Mouse (Mus musculus) C2C12 (cell line): Measurements from ENCODE around the gene Dnaja1. TPM values are rescaled to one million over a fixed set of nuclear protein-coding genes. Genes with fewer than 3 reads are reported as not detected.

ENCODE experiments used
- H3K27me3 ChIP-seq: one replicate; pipeline ENCODE4 v1.6.1; 2011; ENCODE audit not compliant: control insufficient read depth, insufficient read depth, insufficient read length
- H3K36me3 ChIP-seq: one replicate; pipeline ENCODE4 v1.6.1; 2011; ENCODE audit not compliant: control insufficient read depth, insufficient read depth
- H3K4me3 ChIP-seq: one replicate; pipeline ENCODE4 v1.5.1; 2011; ENCODE audit warnings: mild to moderate bottlenecking, control low read depth; ENCODE audit not compliant: poor library complexity, insufficient read depth, severe bottlenecking
- H3K79me2 ChIP-seq: one replicate; pipeline ENCODE4 v1.6.1; 2011; ENCODE audit not compliant: control insufficient read depth, insufficient read depth
- H3K79me3 ChIP-seq: one replicate; pipeline ENCODE4 v1.6.1; 2011; ENCODE audit warnings: low read depth, control low read depth
- H3ac ChIP-seq: one replicate; pipeline ENCODE3; 2011; ENCODE audit warnings: low read depth; ENCODE audit not compliant: control insufficient read depth, insufficient read length
- CEBPB ChIP-seq: IDR thresholded peaks from one replicate; pipeline ENCODE4 v1.6.1; 2011; ENCODE audit warnings: low read depth, mild to moderate bottlenecking, control low read depth, moderate library complexity
- CTCF ChIP-seq: IDR thresholded peaks from one replicate; pipeline ENCODE4 v1.5.1; 2011; ENCODE audit not compliant: control insufficient read depth, insufficient read depth, insufficient read length
- FOSL1 ChIP-seq: IDR thresholded peaks from one replicate; pipeline ENCODE4 v1.8.0; 2011; ENCODE audit warnings: mild to moderate bottlenecking, low read length; ENCODE audit not compliant: poor library complexity, insufficient read depth, severe bottlenecking
- MAX ChIP-seq: IDR thresholded peaks from one replicate; pipeline ENCODE4 v1.6.1; 2011; ENCODE audit warnings: mild to moderate bottlenecking, control low read depth
- MYOD1 ChIP-seq: IDR thresholded peaks from one replicate; pipeline ENCODE4 v1.6.1; 2011; ENCODE audit warnings: low read depth; ENCODE audit not compliant: control insufficient read depth, insufficient read length
- MYOG ChIP-seq: IDR thresholded peaks from one replicate; pipeline ENCODE4 v1.6.1; 2011; ENCODE audit not compliant: control insufficient read depth, insufficient read length; ENCODE audit errors: extremely low read depth
- USF1 ChIP-seq: IDR thresholded peaks from one replicate; pipeline ENCODE4 v1.6.1; 2011; ENCODE audit warnings: low read depth, mild to moderate bottlenecking, control low read depth, moderate library complexity
- polyA plus RNA-seq: library from polyadenylated mRNA; unstranded; fragments of >200 nt; fragmentation: generic; extraction: Trizol; gene quantifications from one replicate; pipeline ENCODE4 v1.2.1, GENCODE M21; 2012; ENCODE audit warnings: missing spikeins

Gene Dnaja1
- polyA plus RNA-seq, 1 experiment: 106 TPM

- TF ChIP-seq FOSL1 (no peak), MYOD1 (no peak), MAX (no peak), MYOG (no peak), USF1 (no peak), CTCF (no peak), CEBPB (no peak)
- H3K4me3 ChIP-seq: peak overlapping the region; percentile 52
Measured at GRCm38 (mm10) chr4:40701796-40702195, 20.2 kb upstream of the Dnaja1 start.

GRCm38 (mm10) chr4:40702797-40703709, 18.9 kb upstream of the Dnaja1 start, which contains the start of gene Aptx:
Gene Aptx (minus strand): TSS chr4:40703194.
- Histone ChIP-seq H3K4me3 (peak within 1 kb of the TSS; percentile 52), H3K27me3 (no peaks in the 10 kb centered on the region), H3K36me3 (no peaks in the 10 kb centered on the region), H3K79me2 (peaks cover 18% of the 10 kb centered on the region), H3ac (peak within 1 kb of the TSS; percentile 73), H3K79me3 (peaks cover 2% of the 10 kb centered on the region)
- no peak for TF ChIP-seq CTCF
- peak; percentile 65 for TF ChIP-seq MAX
- TF ChIP-seq FOSL1: no peak
- no peak for TF ChIP-seq USF1

More at GRCm38 (mm10) chr4:40701796-40702195, 20.2 kb upstream of the Dnaja1 start:
- H3K79me3 ChIP-seq: peaks cover 2% of the 10 kb centered on the region
- H3K36me3 ChIP-seq: no peaks in the 10 kb centered on the region
- peaks cover 18% of the 10 kb centered on the region for H3K79me2 ChIP-seq
- H3ac ChIP-seq: no peak overlapping the region
- H3K27me3 ChIP-seq: no peaks in the 10 kb centered on the region

- TF ChIP-seq USF1 (no peak), FOSL1 (no peak), MYOD1 (no peak), CTCF (no peak), MAX (no peak), MYOG (no peak), CEBPB (no peak)
- H3K79me3 ChIP-seq: peaks cover 2% of the 10 kb centered on the region
- H3K27me3 ChIP-seq: no peaks in the 10 kb centered on the region
- no peaks in the 10 kb centered on the region for H3K36me3 ChIP-seq
- peak overlapping the region; percentile 52 for H3K4me3 ChIP-seq
- peaks cover 18% of the 10 kb centered on the region for H3K79me2 ChIP-seq
- no peak overlapping the region for H3ac ChIP-seq
Measured at GRCm38 (mm10) chr4:40703710-40704275, 18.2 kb upstream of the Dnaja1 start.

- no peak for TF ChIP-seq CEBPB
- TF ChIP-seq CTCF: no peak
- Histone ChIP-seq H3K79me2 (peaks cover 2% of the 10 kb centered on the region), H3K4me3 (no peak overlapping the region)
Measured at GRCm38 (mm10) chr4:40717141-40717540, 4.8 kb upstream of the Dnaja1 start.

GRCm38 (mm10) chr4:40720910-40721309, 1.0 kb upstream of the Dnaja1 start:
- Histone ChIP-seq H3K4me3 (no peak overlapping the region), H3K79me2 (peaks cover 39% of the 10 kb centered on the region), H3ac (no peak overlapping the region), H3K36me3 (peaks cover 24% of the 10 kb centered on the region), H3K27me3 (no peaks in the 10 kb centered on the region), H3K79me3 (peaks cover 32% of the 10 kb centered on the region)
- TF ChIP-seq MYOD1 (no peak), FOSL1 (no peak), MAX (no peak), USF1 (no peak), CEBPB (no peak), CTCF (no peak), MYOG (no peak)

More at GRCm38 (mm10) chr4:40717141-40717540, 4.8 kb upstream of the Dnaja1 start:
- H3K79me3 ChIP-seq: no peaks in the 10 kb centered on the region
- no peak overlapping the region for H3ac ChIP-seq
- H3K27me3 ChIP-seq: no peaks in the 10 kb centered on the region
- H3K36me3 ChIP-seq: no peaks in the 10 kb centered on the region

GRCm38 (mm10) chr4:40722687-40723460, 924 bp downstream of the Dnaja1 start:
- Histone ChIP-seq H3K36me3 (peaks cover 43% of the 10 kb centered on the region), H3K4me3 (peak overlapping the region; percentile 91), H3K27me3 (no peaks in the 10 kb centered on the region), H3ac (peak overlapping the region; percentile 99), H3K79me2 (peaks cover 58% of the 10 kb centered on the region), H3K79me3 (peaks cover 45% of the 10 kb centered on the region)
- TF ChIP-seq MYOG: no peak
- peak; percentile 6 for TF ChIP-seq MAX
